In genomic region chrX:139877936-139878335, GRCm38 (mm10) we compare ENCODE assay signal across 17 mouse cellular contexts. TPM values are rescaled to one million over a fixed set of nuclear protein-coding genes. Genes with fewer than 3 reads are reported as not detected.
A peak's percentile ranks its signal among the peaks of the same experiment; 100 is the strongest.
DNase-seq lines count a peak whose midpoint lies in the region; ATAC-seq lines count a peak whose summit lies in the region.
"Had no signal": no experiment of that assay in that cellular context is flagged by ENCODE, and none has a peak within 500 bp of the region (broad histone marks: within the 10 kb centered on the region; RNA-seq: fewer than 3 reads in every experiment).

No protein-coding gene starts in this region.

- H3K9me3 ChIP-seq in liver, embryonic 16.5 days (replicated peaks; ENCODE audit: control insufficient read depth, low read length) = no peaks in the 10 kb centered on the region
- no peaks in the 10 kb centered on the region for H3K9me3 ChIP-seq in liver, embryonic 11.5 days (ENCODE audit: control insufficient read depth, low read length)
- H3K9me3 ChIP-seq: forebrain, embryonic 15.5 days; limb, embryonic 13.5 days; midbrain, embryonic 12.5 days had no signal

- no peak overlapping the region for H3K4me2 ChIP-seq in liver, embryonic 16.5 days (ENCODE audit: low read depth, low read length)
- H3K4me2 ChIP-seq in liver, embryonic 11.5 days = no peak overlapping the region
- H3K4me2 ChIP-seq: forebrain, embryonic 15.5 days; limb, embryonic 13.5 days; midbrain, embryonic 12.5 days had no signal

- ATAC-seq in liver, embryonic 16.5 days (ENCODE audit: low read depth) = no peak
- ATAC-seq in liver, embryonic 11.5 days (replicated peaks; ENCODE audit: low FRiP score) = no peak
- ATAC-seq: CD4-positive, CD25-positive, alpha-beta regulatory T cell, adult 4 months; forebrain, embryonic 15.5 days; hindbrain, postnatal 0 days had no signal

- H3K4me3 ChIP-seq in liver, embryonic 16.5 days (ENCODE audit: low read depth, low read length) = no peak overlapping the region
- no peak overlapping the region for H3K4me3 ChIP-seq in liver, embryonic 11.5 days (ENCODE audit: low read depth, low read length)
- H3K4me3 ChIP-seq: forebrain, embryonic 15.5 days; limb, embryonic 13.5 days; midbrain, embryonic 12.5 days had no signal

- H3K36me3 ChIP-seq in liver, embryonic 16.5 days (ENCODE audit: control insufficient read depth, insufficient read depth) = no peaks in the 10 kb centered on the region
- H3K36me3 ChIP-seq in liver, embryonic 11.5 days (ENCODE audit: control insufficient read depth, insufficient read depth, low read length) = no peaks in the 10 kb centered on the region
- H3K36me3 ChIP-seq: forebrain, embryonic 15.5 days; limb, embryonic 13.5 days; midbrain, embryonic 12.5 days had no signal

- 39% methylated on average over 3 of the region's 3 CpGs for WGBS in liver, embryonic 16.5 days (ENCODE audit: insufficient replicate concordance)
- WGBS in liver, embryonic 11.5 days = 49% methylated on average over 3 of the region's 3 CpGs

- no peaks in the 10 kb centered on the region for H3K27me3 ChIP-seq in liver, embryonic 16.5 days (ENCODE audit: control insufficient read depth, insufficient read depth, low read depth, low read length)
- peaks cover 4% of the 10 kb centered on the region; the same call in 1 of the 2 replicates for H3K27me3 ChIP-seq in liver, embryonic 11.5 days (replicated peaks; ENCODE audit: control insufficient read depth, insufficient read depth, low read length)
- H3K27me3 ChIP-seq: forebrain, embryonic 15.5 days had no signal

- DNase-seq in gastrocnemius, postnatal 25 days = peak; percentile 12
- no peak for DNase-seq in gastrocnemius, adult 8-10 months (ENCODE audit: low spot score in 2 of 2)
- no peak for DNase-seq in liver, embryonic 11.5 days (ENCODE audit: low spot score)
- DNase-seq in embryo, embryonic 10.5 days (ENCODE audit: low spot score) = peak; percentile 2
- peak; percentile 11 to 38 for DNase-seq in heart, postnatal 14 days
- no peak for DNase-seq in right cerebral cortex, postnatal 14 days
- DNase-seq: cerebellum, adult 11-12 months; cerebellum, postnatal 36 days; kidney, adult 9 months; thymus, adult 2 months had no signal

- H3K4me1 ChIP-seq in liver, embryonic 16.5 days (ENCODE audit: control insufficient read depth, low read depth, low read length) = no peaks in the 10 kb centered on the region
- H3K4me1 ChIP-seq in liver, embryonic 11.5 days (replicated peaks; ENCODE audit: control insufficient read depth, insufficient read depth, low read length) = no peaks in the 10 kb centered on the region
- H3K4me1 ChIP-seq: forebrain, embryonic 15.5 days; limb, embryonic 13.5 days; midbrain, embryonic 12.5 days had no signal

- intact Hi-C loops in heart, postnatal 14 days (cut with DNase I) = loop anchor here (10.0 kb wide), 1 partner anchor 307 kb away; no protein-coding TSS in a partner anchor

- no peak overlapping the region for H3K9ac ChIP-seq in liver, embryonic 16.5 days (ENCODE audit: low read depth, low read length)
- H3K9ac ChIP-seq in liver, embryonic 11.5 days (ENCODE audit: low read depth, low read length) = no peak overlapping the region
- H3K9ac ChIP-seq: forebrain, embryonic 15.5 days; limb, embryonic 13.5 days; liver, postnatal 0 days; midbrain, embryonic 12.5 days had no signal

- H3K27ac ChIP-seq in liver, embryonic 16.5 days (ENCODE audit: low read length) = 0 out of 2 replicates have a peak overlapping the region, but pooled peaks have one; percentile 21
- H3K27ac ChIP-seq in liver, embryonic 11.5 days (ENCODE audit: low read depth, low read length) = no peak overlapping the region
- H3K27ac ChIP-seq: forebrain, embryonic 15.5 days; hindbrain, postnatal 0 days; limb, embryonic 13.5 days; midbrain, embryonic 12.5 days had no signal

RNA-seq across cellular contexts. Expression of gene Morc4, which starts 6.5 kb away (rescaled TPM):
- 1 to 10 TPM; 5.1 to 6.1 TPM for total RNA-seq in gastrocnemius, postnatal 25 days (2021)
- 1 to 10 TPM; 3.2 to 5.5 (median 3.9) TPM for total RNA-seq in gastrocnemius, adult 8-10 months (2022)
- polyA plus RNA-seq in liver, embryonic 16.5 days (2015; fragmentation: Nextera tagmentation; extraction: Ambion mirVana) = 54.8 and 64.1 TPM in 2 replicates
- polyA plus RNA-seq in liver, embryonic 11.5 days (2014; fragmentation: Nextera tagmentation; extraction: Ambion mirVana) = 17.9 and 19.6 TPM in 2 replicates
- total RNA-seq in heart, postnatal 14 days (2021) = 1 to 10 TPM; 4.9 to 6.1 TPM
- polyA plus RNA-seq: CD4-positive, CD25-positive, alpha-beta regulatory T cell, adult 4 months had no signal

Comparison
In these comparisons a context has a peak if more than half of its experiments do, and no peak if none do; other contexts are left out.
1. DNase-seq: peak in gastrocnemius, postnatal 25 days (single experiment), embryo, embryonic 10.5 days (single experiment) and heart, postnatal 14 days (2 of 2); none in gastrocnemius, adult 8-10 months (0 of 2), liver, embryonic 11.5 days (single experiment) and right cerebral cortex, postnatal 14 days (single experiment).